Mouse (Mus musculus): Measurements from ENCODE around the gene Gadd45a.
A peak's percentile ranks its signal among the peaks of the same experiment; 100 is the strongest.

Gene Gadd45a

GRCm38 (mm10) chr6:67036837-67037628, at the start of gene Gadd45a:
Gene Gadd45a (minus strand): TSS chr6:67037457.
- peak; percentile 95 to 99 for DNase-seq (ENCODE audit: low spot score in 2 of 2)

GRCm38 (mm10) chr6:67085850-67086437, 48.7 kb upstream of the Gadd45a start:
- no peak for DNase-seq (ENCODE audit: low spot score in 2 of 2)

GRCm38 (mm10) chr6:67084465-67084864, 47.2 kb upstream of the Gadd45a start:
- no peak for DNase-seq (ENCODE audit: low spot score in 2 of 2)

- DNase-seq (ENCODE audit: low spot score in 2 of 2): no peak
Observed at GRCm38 (mm10) chr6:67081141-67081540, 43.9 kb upstream of the Gadd45a start.

- no peak for DNase-seq (ENCODE audit: low spot score in 2 of 2)
Observed at GRCm38 (mm10) chr6:67078076-67078475, 40.8 kb upstream of the Gadd45a start.

GRCm38 (mm10) chr6:67077477-67077876, 40.2 kb upstream of the Gadd45a start:
- no peak for DNase-seq (ENCODE audit: low spot score in 2 of 2)

GRCm38 (mm10) chr6:67076348-67076747, 39.1 kb upstream of the Gadd45a start:
- no peak for DNase-seq (ENCODE audit: low spot score in 2 of 2)

- DNase-seq (ENCODE audit: low spot score in 2 of 2): no peak
Observed at GRCm38 (mm10) chr6:67074868-67075267, 37.6 kb upstream of the Gadd45a start.

GRCm38 (mm10) chr6:67073929-67074328, 36.7 kb upstream of the Gadd45a start:
- DNase-seq (ENCODE audit: low spot score in 2 of 2): no peak

- DNase-seq (ENCODE audit: low spot score in 2 of 2): no peak
Observed at GRCm38 (mm10) chr6:67073446-67073845, 36.2 kb upstream of the Gadd45a start.

GRCm38 (mm10) chr6:67071615-67072014, 34.4 kb upstream of the Gadd45a start:
- no peak for DNase-seq (ENCODE audit: low spot score in 2 of 2)

- no peak for DNase-seq (ENCODE audit: low spot score in 2 of 2)
Observed at GRCm38 (mm10) chr6:67069800-67070315, 32.6 kb upstream of the Gadd45a start.

- DNase-seq (ENCODE audit: low spot score in 2 of 2): no peak
Observed at GRCm38 (mm10) chr6:67069219-67069762, 32.0 kb upstream of the Gadd45a start.

- DNase-seq (ENCODE audit: low spot score in 2 of 2): no peak
Observed at GRCm38 (mm10) chr6:67060057-67060456, 22.8 kb upstream of the Gadd45a start.

- DNase-seq (ENCODE audit: low spot score in 2 of 2): peak in 1 of 2 experiments; percentile 46
Observed at GRCm38 (mm10) chr6:67057991-67058696, 20.9 kb upstream of the Gadd45a start.

- no peak for DNase-seq (ENCODE audit: low spot score in 2 of 2)
Observed at GRCm38 (mm10) chr6:67057574-67057973, 20.3 kb upstream of the Gadd45a start.

- no peak for DNase-seq (ENCODE audit: low spot score in 2 of 2)
Observed at GRCm38 (mm10) chr6:67056889-67057564, 19.8 kb upstream of the Gadd45a start.

GRCm38 (mm10) chr6:67056108-67056888, 19.0 kb upstream of the Gadd45a start:
- DNase-seq (ENCODE audit: low spot score in 2 of 2): no peak

- DNase-seq (ENCODE audit: low spot score in 2 of 2): no peak
Observed at GRCm38 (mm10) chr6:67050063-67050462, 12.8 kb upstream of the Gadd45a start.

GRCm38 (mm10) chr6:67049695-67050038, 12.4 kb upstream of the Gadd45a start:
- no peak for DNase-seq (ENCODE audit: low spot score in 2 of 2)

Data from spleen, postnatal 4 days (tissue).